Mouse (Mus musculus) limb, embryonic 15.5 days (tissue): Measurements from ENCODE around the gene Synpo2l. TPM values are rescaled to one million over a fixed set of nuclear protein-coding genes. Genes with fewer than 3 reads are reported as not detected.
A peak's percentile ranks its signal among the peaks of the same experiment; 100 is the strongest.
"Not testable (repeated sequence)": the region's sequence is repeated elsewhere in the genome, so short reads cannot be mapped to it uniquely, and the experiment has no call there.

ENCODE experiments used
- ATAC-seq: fragments of 200-750 bp; cut with Nextera tagmentation; 2 replicates; pipeline ENCODE4 v1.8.0; 2017; ENCODE audit warnings: low read depth, moderate TSS enrichment; ENCODE audit not compliant: insufficient number of reproducible peaks, low FRiP score, low TSS enrichment
- H3K27ac ChIP-seq: fragments of 300-500 bp; sonication (generic); 2 replicates; pipeline ENCODE4 v1.5.1; 2015; ENCODE audit warnings: moderate library complexity, mild to moderate bottlenecking, inconsistent platforms
- H3K27me3 ChIP-seq: fragments of 300-500 bp; sonication (generic); 2 replicates; pipeline ENCODE4 v1.6.1; 2015; ENCODE audit warnings: inconsistent platforms
- H3K36me3 ChIP-seq: fragments of 300-500 bp; sonication (generic); 2 replicates; pipeline ENCODE4 v1.6.1; 2015; ENCODE audit warnings: inconsistent platforms
- H3K4me1 ChIP-seq: fragments of 300-500 bp; sonication (generic); 2 replicates; pipeline ENCODE4 v1.6.1; 2015; ENCODE audit warnings: inconsistent platforms
- H3K4me2 ChIP-seq: fragments of 300-500 bp; sonication (generic); 2 replicates; pipeline ENCODE4 v1.6.1; 2015; ENCODE audit warnings: mild to moderate bottlenecking, inconsistent platforms
- H3K4me3 ChIP-seq: fragments of 300-500 bp; sonication (generic); 2 replicates; pipeline ENCODE4 v1.5.1; 2015; ENCODE audit warnings: mild to moderate bottlenecking, inconsistent platforms
- H3K9ac ChIP-seq: fragments of 300-500 bp; sonication (generic); 2 replicates; pipeline ENCODE4 v1.6.1; 2015; ENCODE audit warnings: inconsistent platforms
- H3K9me3 ChIP-seq: fragments of 300-500 bp; sonication (generic); 2 replicates; pipeline ENCODE4 v1.6.1; 2016; ENCODE audit warnings: inconsistent platforms
- WGBS: fragments of 180-500 bp; shearing (Covaris S2); methylation state at CpG from one replicate; pipeline ENCODE4 v1.1.7; 2015; 5-methylcytosine and 5-hydroxymethylcytosine counted together
- polyA plus RNA-seq: library from polyadenylated mRNA; unstranded; fragments of >200 nt; fragmentation: Nextera tagmentation; extraction: Ambion mirVana; gene quantifications from 2 replicates; pipeline ENCODE4 v1.2.1, GENCODE M21; 2015

Synpo2l gene
- polyA plus RNA-seq: 20.6 and 45.9 TPM in 2 replicates

- Histone ChIP-seq H3K36me3 (no peaks in the 10 kb centered on the region), H3K9ac (no peak within 1 kb of the TSS), H3K4me3 (no peak within 1 kb of the TSS), H3K4me1 (peaks cover 10% of the 10 kb centered on the region), H3K9me3 (no peaks in the 10 kb centered on the region), H3K27ac (0 out of 2 replicates have a peak within 1 kb of the TSS, but pooled peaks have one; percentile 11), H3K4me2 (no peak within 1 kb of the TSS), H3K27me3 (no peaks in the 10 kb centered on the region)
- 76% methylated on average over 8 of the region's 8 CpGs for WGBS
- no peak for ATAC-seq
Measured at GRCm38 (mm10) chr14:20668154-20668810, at the start of gene Synpo2l. Synpo2l (minus strand) TSS chr14:20668354.

- Histone ChIP-seq H3K27ac (no peak overlapping the region), H3K4me2 (no peak overlapping the region), H3K4me3 (no peak overlapping the region), H3K4me1 (peaks cover 11% of the 10 kb centered on the region), H3K36me3 (peaks cover 91% of the 10 kb centered on the region), H3K9me3 (no peaks in the 10 kb centered on the region), H3K27me3 (no peaks in the 10 kb centered on the region), H3K9ac (no peak overlapping the region)
- ATAC-seq: no peak
- WGBS: 80% methylated on average over 11 of the region's 11 CpGs
Measured at GRCm38 (mm10) chr14:20713832-20714231, 45.7 kb upstream of the Synpo2l start.

- Histone ChIP-seq H3K4me1 (peaks cover 24% of the 10 kb centered on the region), H3K27me3 (no peaks in the 10 kb centered on the region), H3K9ac (peak overlapping the region; percentile 99), H3K9me3 (no peaks in the 10 kb centered on the region), H3K27ac (peak overlapping the region; percentile 91), H3K36me3 (peaks cover 49% of the 10 kb centered on the region), H3K4me3 (peak overlapping the region; percentile 99), H3K4me2 (peak overlapping the region; percentile 73)
- ATAC-seq: no peak
- 5% methylated on average over 10 of the region's 10 CpGs for WGBS
Measured at GRCm38 (mm10) chr14:20708239-20708638, 40.1 kb upstream of the Synpo2l start.

- Histone ChIP-seq H3K9me3 (no peaks in the 10 kb centered on the region), H3K27ac (peak within 1 kb of the TSS; percentile 91), H3K4me3 (peak within 1 kb of the TSS; percentile 99), H3K4me1 (peaks cover 24% of the 10 kb centered on the region), H3K27me3 (no peaks in the 10 kb centered on the region), H3K4me2 (peak within 1 kb of the TSS; percentile 73), H3K9ac (peak within 1 kb of the TSS; percentile 99), H3K36me3 (peaks cover 42% of the 10 kb centered on the region)
- under 1% methylated on average over 80 of the region's 80 CpGs for WGBS
- peak; percentile 93 for ATAC-seq
Measured at GRCm38 (mm10) chr14:20707201-20708190, 39.3 kb upstream of the Synpo2l start, which contains the start of gene Zswim8. Zswim8 (plus strand) TSS chr14:20707552.

GRCm38 (mm10) chr14:20703461-20703860 is 35.3 kb upstream of the Synpo2l start:
- H3K9ac ChIP-seq: peak overlapping the region; percentile 74
- peak overlapping the region; percentile 93 for H3K27ac ChIP-seq
- H3K27me3 ChIP-seq, H3K9me3 ChIP-seq, ATAC-seq: not testable (repeated sequence)
- H3K4me2 ChIP-seq: peak overlapping the region; percentile 55
- 8% methylated on average over 8 of the region's 8 CpGs for WGBS
- H3K4me1 ChIP-seq: peaks cover 28% of the 10 kb centered on the region
- H3K36me3 ChIP-seq: peaks cover 24% of the 10 kb centered on the region
- H3K4me3 ChIP-seq: peak overlapping the region; percentile 73

GRCm38 (mm10) chr14:20702741-20703381 is 34.7 kb upstream of the Synpo2l start, which contains the start of gene Chchd1:
Chchd1 (plus strand) TSS chr14:20703006.
- Histone ChIP-seq H3K4me2 (peak within 1 kb of the TSS; percentile 55), H3K36me3 (peaks cover 26% of the 10 kb centered on the region), H3K4me1 (peaks cover 29% of the 10 kb centered on the region), H3K27ac (peak within 1 kb of the TSS; percentile 93), H3K9ac (peak within 1 kb of the TSS; percentile 74), H3K27me3 (no peaks in the 10 kb centered on the region), H3K4me3 (peak within 1 kb of the TSS; percentile 73), H3K9me3 (no peaks in the 10 kb centered on the region)
- peak; percentile 57; the same call in 1 of the 2 replicates for ATAC-seq
- WGBS: under 1% methylated on average over 61 of the region's 61 CpGs

- Histone ChIP-seq H3K36me3 (peaks cover 29% of the 10 kb centered on the region), H3K27ac (peak overlapping the region; percentile 93), H3K4me3 (peak overlapping the region; percentile 73), H3K9ac (peak overlapping the region; percentile 74), H3K27me3 (no peaks in the 10 kb centered on the region), H3K9me3 (no peaks in the 10 kb centered on the region), H3K4me2 (peak overlapping the region; percentile 55), H3K4me1 (peaks cover 34% of the 10 kb centered on the region)
- ATAC-seq: peak; percentile 28; the same call in 1 of the 2 replicates
- 8% methylated on average over 15 of the region's 15 CpGs for WGBS
Measured at GRCm38 (mm10) chr14:20702096-20702740, 34.1 kb upstream of the Synpo2l start.

GRCm38 (mm10) chr14:20701554-20701953 is 33.4 kb upstream of the Synpo2l start:
- H3K9me3 ChIP-seq: no peaks in the 10 kb centered on the region
- no peak overlapping the region for H3K27ac ChIP-seq
- peaks cover 29% of the 10 kb centered on the region for H3K36me3 ChIP-seq
- H3K4me3 ChIP-seq: peak overlapping the region; percentile 73
- H3K27me3 ChIP-seq: no peaks in the 10 kb centered on the region
- H3K9ac ChIP-seq: no peak overlapping the region
- ATAC-seq: no peak
- peak overlapping the region; percentile 55 for H3K4me2 ChIP-seq
- H3K4me1 ChIP-seq: peaks cover 39% of the 10 kb centered on the region
- 67% methylated on average over 8 of the region's 8 CpGs for WGBS

GRCm38 (mm10) chr14:20700362-20700761 is 32.2 kb upstream of the Synpo2l start:
- no peaks in the 10 kb centered on the region for H3K9me3 ChIP-seq
- no peak for ATAC-seq
- H3K4me3 ChIP-seq: no peak overlapping the region
- no peak overlapping the region for H3K9ac ChIP-seq
- H3K4me2 ChIP-seq: no peak overlapping the region
- no peaks in the 10 kb centered on the region for H3K27me3 ChIP-seq
- 77% methylated on average over 3 of the region's 3 CpGs for WGBS
- peaks cover 45% of the 10 kb centered on the region for H3K4me1 ChIP-seq
- H3K36me3 ChIP-seq: peaks cover 29% of the 10 kb centered on the region
- no peak overlapping the region for H3K27ac ChIP-seq

GRCm38 (mm10) chr14:20698515-20698914 is 30.4 kb upstream of the Synpo2l start:
- 89% methylated on average over 2 of the region's 2 CpGs for WGBS
- Histone ChIP-seq H3K36me3 (peaks cover 24% of the 10 kb centered on the region), H3K4me2 (no peak overlapping the region), H3K9me3 (no peaks in the 10 kb centered on the region), H3K4me3 (no peak overlapping the region), H3K27me3 (no peaks in the 10 kb centered on the region), H3K9ac (no peak overlapping the region), H3K27ac (no peak overlapping the region), H3K4me1 (peaks cover 49% of the 10 kb centered on the region)
- ATAC-seq: no peak

- Histone ChIP-seq H3K27me3 (no peaks in the 10 kb centered on the region), H3K4me3 (peak overlapping the region; percentile 96), H3K4me1 (peaks cover 48% of the 10 kb centered on the region), H3K4me2 (peak overlapping the region; percentile 69), H3K36me3 (peaks cover 39% of the 10 kb centered on the region), H3K9me3 (no peaks in the 10 kb centered on the region), H3K27ac (no peak overlapping the region), H3K9ac (peak overlapping the region; percentile 26; the same call in 1 of the 2 replicates)
- no peak for ATAC-seq
- 12% methylated on average over 1 of the region's 1 CpGs for WGBS
Measured at GRCm38 (mm10) chr14:20696986-20697385, 28.8 kb upstream of the Synpo2l start.
